Mouse (Mus musculus) monocyte, adult 5-6 weeks (primary cell): ENCODE measurements at regions not wholly inside any gene's neighbourhood (a gene's known extent, or its start where the extent isn't known, plus 50 kb on each side); places are given as distances from the start of the nearest gene placed in this dataset.

Source experiments
- ATAC-seq: fragments of 153-309, 156-312 bp; replicated peaks from 2 replicates; pipeline ENCODE4 v1.8.0; 2017; ENCODE audit warnings: mild to moderate bottlenecking; ENCODE audit not compliant: low TSS enrichment, insufficient number of reproducible peaks, severe bottlenecking, poor library complexity, low FRiP score

- ATAC-seq: no peak
Measured at GRCm38 (mm10) chr2:166382180-166382579, 226.7 kb upstream of the Sulf2 start.

GRCm38 (mm10) chr2:166380854-166381253 is 225.4 kb upstream of the Sulf2 start:
- ATAC-seq: no peak

GRCm38 (mm10) chr2:166378325-166378724 is 222.9 kb upstream of the Sulf2 start:
- no peak for ATAC-seq

- ATAC-seq: no peak
Measured at GRCm38 (mm10) chr2:166377329-166377728, 221.9 kb upstream of the Sulf2 start.

GRCm38 (mm10) chr2:166375639-166376038 is 220.2 kb upstream of the Sulf2 start:
- no peak for ATAC-seq

- ATAC-seq: no peak
Measured at GRCm38 (mm10) chr2:166370776-166371175, 215.3 kb upstream of the Sulf2 start.

GRCm38 (mm10) chr2:166361645-166362044 is 206.2 kb upstream of the Sulf2 start:
- ATAC-seq: no peak

GRCm38 (mm10) chr2:166360786-166361185 is 205.3 kb upstream of the Sulf2 start:
- no peak for ATAC-seq

- ATAC-seq: no peak
Measured at GRCm38 (mm10) chr2:166359995-166360394, 204.5 kb upstream of the Sulf2 start.

GRCm38 (mm10) chr2:166357824-166358223 is 202.4 kb upstream of the Sulf2 start:
- ATAC-seq: peak; percentile 76

GRCm38 (mm10) chr2:166355944-166356343 is 200.5 kb upstream of the Sulf2 start:
- ATAC-seq: no peak

GRCm38 (mm10) chr2:166355446-166355845 is 200.0 kb upstream of the Sulf2 start:
- no peak for ATAC-seq

- no peak for ATAC-seq
Measured at GRCm38 (mm10) chr2:166354391-166354790, 198.9 kb upstream of the Sulf2 start.

GRCm38 (mm10) chr2:166353447-166354111 is 198.1 kb upstream of the Sulf2 start:
- ATAC-seq: no peak

GRCm38 (mm10) chr2:166351984-166352383 is 196.5 kb upstream of the Sulf2 start:
- ATAC-seq: no peak

- no peak for ATAC-seq
Measured at GRCm38 (mm10) chr2:166351581-166351980, 196.1 kb upstream of the Sulf2 start.

- no peak for ATAC-seq
Measured at GRCm38 (mm10) chr2:166348654-166349053, 193.2 kb upstream of the Sulf2 start.

GRCm38 (mm10) chr2:166346421-166347182 is 191.1 kb upstream of the Sulf2 start:
- no peak for ATAC-seq

GRCm38 (mm10) chr2:166343551-166344340 is 188.3 kb upstream of the Sulf2 start:
- ATAC-seq: no peak

GRCm38 (mm10) chr2:166342407-166342806 is 186.9 kb upstream of the Sulf2 start:
- ATAC-seq: no peak
